Mouse (Mus musculus): ENCODE results near the gene Med27.

DNA sequence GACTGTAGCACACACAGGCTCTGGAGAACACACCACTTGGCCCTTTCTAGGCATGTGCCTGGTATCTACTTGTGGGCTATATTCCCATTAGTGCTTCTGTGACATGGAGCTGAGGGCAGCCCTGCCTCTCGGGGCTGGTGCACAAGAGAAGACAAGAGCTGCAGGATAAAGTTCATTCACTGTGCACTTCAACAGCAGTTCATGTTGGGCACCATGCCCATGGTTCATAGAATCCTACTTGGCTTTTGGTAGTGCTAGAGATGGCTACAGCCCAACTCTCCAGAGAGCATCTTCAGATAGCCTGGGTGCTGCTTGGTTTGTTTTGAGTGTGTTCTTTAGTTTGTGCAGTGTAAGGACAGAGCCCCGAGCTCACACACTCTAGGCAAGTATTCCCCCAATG lies 138.9 kb downstream of the Med27 start:
- no peak for TF ChIP-seq GATA1 (IDR thresholded peaks at IDR 0.05; ENCODE audit: borderline replicate concordance, low read length)
- TF ChIP-seq FLI1 (IDR thresholded peaks at IDR 0.05; ENCODE audit: low read length) = no peak
